Mouse (Mus musculus) hindbrain, embryonic 13.5 days (tissue): Measurements from ENCODE around the gene Pnpla8. TPM values are rescaled to one million over a fixed set of nuclear protein-coding genes. Genes with fewer than 3 reads are reported as not detected.
A peak's percentile ranks its signal among the peaks of the same experiment; 100 is the strongest.

ENCODE experiments used
- ATAC-seq: fragments of 200-750 bp; cut with Nextera tagmentation; 2 replicates; pipeline ENCODE4 v1.8.0; 2017; ENCODE audit warnings: moderate TSS enrichment; ENCODE audit not compliant: low FRiP score
- H3K27ac ChIP-seq: fragments of 300-500 bp; sonication (generic); 2 replicates; pipeline ENCODE4 v1.5.1; 2015; ENCODE audit warnings: inconsistent platforms, mild to moderate bottlenecking, moderate library complexity
- H3K27me3 ChIP-seq: fragments of 300-500 bp; sonication (generic); 2 replicates; pipeline ENCODE4 v1.6.1; 2015; ENCODE audit warnings: mild to moderate bottlenecking, inconsistent platforms
- H3K36me3 ChIP-seq: fragments of 300-500 bp; sonication (generic); 2 replicates; pipeline ENCODE4 v1.6.1; 2015; ENCODE audit warnings: mild to moderate bottlenecking, inconsistent platforms
- H3K4me1 ChIP-seq: fragments of 300-500 bp; sonication (generic); replicated peaks from 2 replicates; pipeline ENCODE4 v1.6.1; 2015; ENCODE audit warnings: inconsistent platforms
- H3K4me2 ChIP-seq: fragments of 300-500 bp; sonication (generic); 2 replicates; pipeline ENCODE4 v1.6.1; 2015; ENCODE audit warnings: inconsistent platforms, mild to moderate bottlenecking, moderate library complexity
- H3K4me3 ChIP-seq: fragments of 300-500 bp; sonication (generic); 2 replicates; pipeline ENCODE4 v1.5.1; 2015; ENCODE audit warnings: mild to moderate bottlenecking, inconsistent platforms
- H3K9ac ChIP-seq: fragments of 300-500 bp; sonication (generic); 2 replicates; pipeline ENCODE4 v1.6.1; 2015; ENCODE audit warnings: mild to moderate bottlenecking, inconsistent platforms
- H3K9me3 ChIP-seq: fragments of 300-500 bp; sonication (generic); 2 replicates; pipeline ENCODE4 v1.6.1; 2016; ENCODE audit warnings: inconsistent platforms
- WGBS: fragments of 180-500 bp; shearing (Covaris S2); methylation state at CpG from one replicate; pipeline ENCODE4 v1.1.7; 2015; 5-methylcytosine and 5-hydroxymethylcytosine counted together
- polyA plus RNA-seq: library from polyadenylated mRNA; unstranded; fragments of >200 nt; fragmentation: Nextera tagmentation; extraction: Ambion mirVana; gene quantifications from 2 replicates; pipeline ENCODE4 v1.2.1, GENCODE M21; 2015

The Pnpla8 gene
- polyA plus RNA-seq, 1 experiment from 2014 or later: 137 TPM

DNA sequence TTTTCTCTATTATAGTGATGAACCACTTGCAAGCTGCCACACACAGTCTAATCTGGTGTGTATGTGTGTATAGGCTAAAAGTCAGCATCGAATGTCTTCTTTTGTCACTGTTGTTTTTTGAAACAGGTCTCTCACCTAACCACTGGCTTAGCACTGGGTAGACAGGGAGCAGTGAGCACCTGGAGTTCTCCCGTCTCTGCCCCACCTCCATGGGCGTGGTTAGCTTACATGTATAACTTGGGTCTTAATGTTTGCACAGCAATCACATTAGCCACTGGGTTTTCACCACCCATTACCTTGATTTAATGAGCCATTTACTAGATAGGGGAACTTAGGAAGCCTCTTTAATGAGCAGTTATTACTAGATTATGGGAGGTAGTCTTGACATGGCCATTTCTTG lies 60.4 kb downstream of the Pnpla8 start:
- no peaks in the 10 kb centered on the region for H3K9me3 ChIP-seq
- H3K4me3 ChIP-seq: no peak overlapping the region
- H3K27me3 ChIP-seq: no peaks in the 10 kb centered on the region
- H3K4me1 ChIP-seq: no peaks in the 10 kb centered on the region
- peaks cover 13% of the 10 kb centered on the region for H3K36me3 ChIP-seq
- ATAC-seq: no peak
- H3K27ac ChIP-seq: no peak overlapping the region
- WGBS: 90% methylated on average over 3 of the region's 3 CpGs
- no peak overlapping the region for H3K4me2 ChIP-seq
- H3K9ac ChIP-seq: no peak overlapping the region

DNA sequence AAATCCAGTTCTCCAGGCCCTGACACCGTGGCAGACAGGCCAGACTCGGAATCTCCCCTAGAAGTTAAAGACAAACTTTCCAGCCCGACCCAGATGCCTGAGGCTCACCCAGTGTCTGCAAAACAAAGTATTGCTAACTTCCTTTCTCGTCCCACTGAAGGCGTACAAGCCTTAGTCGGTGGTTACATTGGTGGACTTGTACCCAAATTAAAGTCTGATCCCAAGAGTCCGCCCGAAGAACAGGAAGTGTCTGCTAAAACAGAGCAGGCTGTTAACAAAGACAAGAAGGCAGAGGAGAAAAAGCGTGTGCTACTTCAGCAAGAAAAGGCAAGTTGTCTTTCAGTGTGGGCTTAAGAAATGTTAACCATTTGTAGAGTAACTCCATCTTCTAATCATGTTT lies 62.2 kb downstream of the Pnpla8 start:
- Histone ChIP-seq H3K4me1 (no peaks in the 10 kb centered on the region), H3K9me3 (no peaks in the 10 kb centered on the region), H3K36me3 (peaks cover 19% of the 10 kb centered on the region), H3K27ac (no peak overlapping the region), H3K4me2 (no peak overlapping the region), H3K9ac (no peak overlapping the region), H3K4me3 (no peak overlapping the region), H3K27me3 (no peaks in the 10 kb centered on the region)
- 80% methylated on average over 9 of the region's 9 CpGs for WGBS
- no peak for ATAC-seq

DNA sequence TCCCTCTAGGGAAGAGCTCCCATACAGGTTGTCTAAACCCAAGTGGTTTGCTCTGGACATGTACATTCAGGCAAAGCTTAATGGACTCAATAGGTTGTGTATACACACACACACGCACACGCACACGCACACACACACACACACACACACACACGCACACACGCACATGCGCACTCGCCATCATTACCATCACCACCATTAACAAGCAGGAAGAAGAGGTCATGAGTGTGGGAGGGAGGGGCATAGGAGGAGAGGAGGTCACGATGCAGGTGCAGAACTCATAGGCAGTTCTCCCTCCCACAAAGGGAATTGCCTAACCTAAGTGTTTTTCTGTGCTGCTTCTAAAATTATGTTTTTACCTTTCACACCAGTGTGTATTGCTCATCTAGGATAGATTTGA lies 65.8 kb downstream of the Pnpla8 start:
- H3K4me1 ChIP-seq: no peaks in the 10 kb centered on the region
- WGBS: 95% methylated on average over 8 of the region's 8 CpGs
- no peaks in the 10 kb centered on the region for H3K27me3 ChIP-seq
- H3K36me3 ChIP-seq: peaks cover 33% of the 10 kb centered on the region
- no peak overlapping the region for H3K27ac ChIP-seq
- no peak for ATAC-seq
- H3K4me3 ChIP-seq: no peak overlapping the region
- H3K9ac ChIP-seq: no peak overlapping the region
- no peak overlapping the region for H3K4me2 ChIP-seq
- no peaks in the 10 kb centered on the region for H3K9me3 ChIP-seq

DNA sequence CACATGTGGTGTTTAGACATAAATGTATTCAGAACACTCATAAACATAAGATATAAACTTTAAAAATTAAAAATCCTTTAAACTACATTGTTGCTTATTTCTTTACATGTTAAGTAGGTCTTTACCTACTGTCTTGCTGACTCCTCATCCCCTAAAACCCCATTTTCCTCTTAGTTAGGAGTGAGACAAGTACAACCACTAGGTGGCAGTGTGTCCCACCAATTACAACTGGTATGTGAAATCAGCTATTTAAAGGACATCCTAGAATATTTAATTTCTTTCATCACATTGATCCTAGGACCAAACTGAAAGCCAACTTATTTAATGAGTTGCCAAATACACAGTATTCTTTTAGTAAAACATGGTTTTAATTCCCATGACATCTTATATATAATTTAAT lies 71.1 kb downstream of the Pnpla8 start:
- ATAC-seq: no peak
- peaks cover 25% of the 10 kb centered on the region for H3K36me3 ChIP-seq

DNA sequence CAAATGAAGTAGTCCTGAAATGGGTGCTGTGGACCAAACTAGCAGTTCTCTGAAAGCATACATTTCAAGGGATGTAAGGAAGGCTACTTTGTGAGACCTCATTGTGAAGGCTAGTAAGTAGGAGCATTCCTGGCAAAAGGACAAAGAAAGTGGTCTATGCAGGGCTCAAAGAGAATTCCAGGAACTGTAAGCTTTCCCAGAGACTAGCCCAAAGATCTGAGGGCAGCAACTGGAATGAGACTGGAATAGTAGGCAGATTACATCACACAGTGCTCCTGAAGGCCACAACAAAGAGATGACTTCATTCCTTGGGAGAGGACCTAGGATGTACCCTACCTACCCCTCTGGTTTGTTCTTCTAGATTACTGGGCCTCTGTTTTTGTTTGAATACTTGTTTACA lies 79.6 kb downstream of the Pnpla8 start:
- H3K4me3 ChIP-seq: no peak overlapping the region
- H3K27me3 ChIP-seq: no peaks in the 10 kb centered on the region
- H3K27ac ChIP-seq: no peak overlapping the region
- peaks cover 47% of the 10 kb centered on the region for H3K36me3 ChIP-seq
- ATAC-seq: no peak
- no peak overlapping the region for H3K4me2 ChIP-seq
- H3K9ac ChIP-seq: no peak overlapping the region
- H3K9me3 ChIP-seq: no peaks in the 10 kb centered on the region
- no peaks in the 10 kb centered on the region for H3K4me1 ChIP-seq

More for the DNA sequence above, 71.1 kb downstream of the Pnpla8 start:
- Histone ChIP-seq H3K9ac (no peak overlapping the region), H3K9me3 (no peaks in the 10 kb centered on the region), H3K4me3 (no peak overlapping the region), H3K4me1 (no peaks in the 10 kb centered on the region), H3K27me3 (no peaks in the 10 kb centered on the region), H3K4me2 (no peak overlapping the region), H3K27ac (no peak overlapping the region)

DNA sequence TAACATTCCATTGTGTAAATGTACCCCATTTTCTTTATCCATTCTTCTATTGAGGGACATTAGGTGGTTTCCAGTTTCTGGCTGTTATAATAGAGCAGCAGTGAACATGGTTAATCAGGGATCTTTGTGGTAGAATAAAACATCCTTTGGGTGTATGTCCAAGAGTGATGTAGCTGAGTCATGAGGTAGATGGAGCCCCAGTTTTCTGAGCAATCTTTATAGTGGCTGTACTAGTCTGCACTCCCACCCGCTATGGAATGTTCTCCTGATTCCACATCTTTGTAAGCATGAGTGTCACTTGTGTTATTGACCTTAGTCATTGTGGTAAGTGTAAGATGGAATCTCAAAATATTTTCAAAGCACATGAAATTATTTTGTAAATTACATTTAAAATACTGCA lies 82.8 kb downstream of the Pnpla8 start:
- ATAC-seq: no peak
- 95% methylated on average over 1 of the region's 1 CpGs for WGBS
- no peak overlapping the region for H3K4me2 ChIP-seq
- H3K36me3 ChIP-seq: peaks cover 55% of the 10 kb centered on the region
- H3K27me3 ChIP-seq: no peaks in the 10 kb centered on the region
- H3K4me3 ChIP-seq: no peak overlapping the region
- no peak overlapping the region for H3K9ac ChIP-seq
- no peak overlapping the region for H3K27ac ChIP-seq
- H3K9me3 ChIP-seq: no peaks in the 10 kb centered on the region
- H3K4me1 ChIP-seq: no peaks in the 10 kb centered on the region

DNA sequence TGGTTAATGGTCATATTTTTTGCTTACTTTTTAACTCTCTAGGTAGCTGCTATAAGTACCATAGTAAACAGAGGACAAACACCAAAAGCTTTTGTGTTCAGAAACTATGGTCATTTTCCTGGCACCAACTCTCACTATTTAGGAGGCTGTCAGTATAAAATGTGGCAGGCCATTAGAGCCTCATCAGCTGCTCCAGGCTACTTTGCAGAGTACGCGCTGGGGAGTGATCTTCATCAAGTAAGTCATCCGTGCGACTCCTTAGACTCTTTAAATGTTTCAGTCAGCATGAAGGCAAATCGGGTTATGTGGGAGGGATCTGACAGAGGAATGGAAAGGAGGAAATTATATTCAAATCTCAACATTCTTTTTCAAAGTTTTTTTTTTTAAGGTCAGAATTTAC lies 83.7 kb downstream of the Pnpla8 start:
- Histone ChIP-seq H3K4me3 (no peak overlapping the region), H3K27ac (no peak overlapping the region), H3K4me1 (no peaks in the 10 kb centered on the region), H3K9me3 (no peaks in the 10 kb centered on the region), H3K4me2 (no peak overlapping the region), H3K36me3 (peaks cover 56% of the 10 kb centered on the region), H3K9ac (no peak overlapping the region), H3K27me3 (no peaks in the 10 kb centered on the region)
- ATAC-seq: no peak
- 57% methylated on average over 5 of the region's 5 CpGs for WGBS

DNA sequence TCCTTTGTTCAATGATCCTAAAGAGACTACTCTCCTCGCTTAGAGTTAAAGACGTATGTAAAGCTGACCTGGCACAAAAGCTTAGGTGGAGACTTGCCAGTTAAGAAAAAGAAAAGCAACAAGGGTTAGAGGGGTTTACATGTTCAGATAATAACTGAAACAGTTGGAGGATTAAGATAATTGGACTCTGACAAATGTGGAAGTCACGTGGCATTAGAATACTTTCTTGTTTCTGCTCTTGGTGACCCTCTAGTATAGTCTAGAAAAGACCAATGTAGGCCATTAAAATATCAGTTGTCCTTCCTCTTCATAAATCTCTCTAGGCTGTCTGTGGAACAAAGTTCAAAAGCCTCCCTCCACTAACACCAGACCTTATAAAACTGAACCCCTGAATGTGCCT lies 87.1 kb downstream of the Pnpla8 start:
- 96% methylated on average over 3 of the region's 3 CpGs for WGBS
- ATAC-seq: no peak

DNA sequence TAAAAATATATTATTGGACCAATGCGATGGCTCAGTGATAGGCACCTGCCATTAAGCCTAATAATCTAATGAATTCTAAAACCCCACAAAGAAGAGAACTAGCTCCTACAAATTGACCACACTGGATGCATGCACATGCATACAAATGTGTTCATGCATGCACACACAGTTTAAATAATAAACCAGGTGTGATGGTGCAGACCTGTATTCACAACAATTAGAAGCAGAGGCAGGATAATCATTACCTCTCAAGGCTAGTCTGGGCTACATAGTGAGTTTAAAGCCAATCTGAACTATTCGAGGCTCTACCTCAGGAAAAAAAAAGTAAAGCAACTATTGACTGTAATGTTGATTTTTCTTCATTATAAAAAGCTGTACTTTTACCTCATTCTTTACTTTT lies 94.0 kb downstream of the Pnpla8 start:
- H3K9ac ChIP-seq: no peak overlapping the region
- H3K4me3 ChIP-seq: no peak overlapping the region
- ATAC-seq: no peak
- no peaks in the 10 kb centered on the region for H3K9me3 ChIP-seq
- no peaks in the 10 kb centered on the region for H3K4me1 ChIP-seq
- WGBS: 97% methylated on average over 2 of the region's 2 CpGs
- H3K4me2 ChIP-seq: no peak overlapping the region
- H3K36me3 ChIP-seq: peaks cover 13% of the 10 kb centered on the region
- no peaks in the 10 kb centered on the region for H3K27me3 ChIP-seq
- no peak overlapping the region for H3K27ac ChIP-seq

More for the DNA sequence above, 87.1 kb downstream of the Pnpla8 start:
- Histone ChIP-seq H3K36me3 (peaks cover 32% of the 10 kb centered on the region), H3K4me3 (no peak overlapping the region), H3K4me1 (no peaks in the 10 kb centered on the region), H3K27ac (no peak overlapping the region), H3K4me2 (no peak overlapping the region), H3K9ac (no peak overlapping the region), H3K9me3 (no peaks in the 10 kb centered on the region), H3K27me3 (no peaks in the 10 kb centered on the region)

DNA sequence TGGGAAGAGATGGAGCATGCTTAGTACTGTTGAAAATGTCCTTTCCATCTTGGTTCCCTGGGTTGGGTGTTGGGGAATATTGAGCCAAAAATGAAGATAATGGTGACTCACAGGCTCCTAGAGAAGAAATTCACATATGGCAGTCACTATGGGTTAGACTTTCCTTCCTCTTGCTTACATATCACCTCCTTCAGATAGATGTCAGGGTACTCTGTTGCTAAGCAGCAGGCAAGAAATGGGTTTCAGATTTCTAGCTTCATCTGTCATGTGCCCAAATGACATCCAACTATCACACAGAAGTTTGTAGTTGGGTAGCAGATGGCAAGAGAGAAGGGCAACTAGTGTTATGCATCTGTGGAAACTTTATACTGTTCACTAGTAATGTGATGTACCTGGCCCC lies 103.9 kb downstream of the Pnpla8 start:
- no peak for ATAC-seq
- peaks cover 3% of the 10 kb centered on the region; the same call in 1 of the 2 replicates for H3K4me1 ChIP-seq
- no peak overlapping the region for H3K4me3 ChIP-seq
- H3K27me3 ChIP-seq: no peaks in the 10 kb centered on the region
- no peaks in the 10 kb centered on the region for H3K9me3 ChIP-seq
- H3K27ac ChIP-seq: no peak overlapping the region
- no peak overlapping the region for H3K9ac ChIP-seq
- peaks cover 3% of the 10 kb centered on the region; the same call in 1 of the 2 replicates for H3K36me3 ChIP-seq
- no peak overlapping the region for H3K4me2 ChIP-seq

DNA sequence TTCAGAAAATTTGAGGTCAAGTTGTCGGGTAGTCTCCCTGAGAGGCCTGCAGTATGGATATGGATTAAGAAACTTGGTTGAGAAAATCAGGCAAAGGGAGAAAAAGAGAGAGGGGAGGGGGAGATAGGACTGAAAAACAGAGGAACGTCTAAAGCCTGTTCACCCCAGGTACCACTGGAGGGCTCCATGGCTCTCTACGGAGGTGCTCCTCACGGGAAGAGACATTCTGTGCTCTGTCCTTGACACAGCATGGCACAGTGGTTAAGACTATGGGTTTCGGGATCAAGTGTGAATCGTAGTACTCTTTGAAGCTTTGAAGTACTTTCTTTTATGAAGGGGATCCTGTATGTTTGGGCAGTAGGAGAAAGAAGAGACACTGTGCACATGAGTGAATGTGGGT lies 106.3 kb downstream of the Pnpla8 start:
- Histone ChIP-seq H3K4me3 (no peak overlapping the region), H3K27ac (no peak overlapping the region), H3K4me2 (no peak overlapping the region), H3K9ac (no peak overlapping the region), H3K4me1 (peaks cover 25% of the 10 kb centered on the region), H3K36me3 (peaks cover 3% of the 10 kb centered on the region; the same call in 1 of the 2 replicates), H3K9me3 (no peaks in the 10 kb centered on the region), H3K27me3 (no peaks in the 10 kb centered on the region)
- 37% methylated on average over 6 of the region's 6 CpGs for WGBS
- ATAC-seq: no peak

DNA sequence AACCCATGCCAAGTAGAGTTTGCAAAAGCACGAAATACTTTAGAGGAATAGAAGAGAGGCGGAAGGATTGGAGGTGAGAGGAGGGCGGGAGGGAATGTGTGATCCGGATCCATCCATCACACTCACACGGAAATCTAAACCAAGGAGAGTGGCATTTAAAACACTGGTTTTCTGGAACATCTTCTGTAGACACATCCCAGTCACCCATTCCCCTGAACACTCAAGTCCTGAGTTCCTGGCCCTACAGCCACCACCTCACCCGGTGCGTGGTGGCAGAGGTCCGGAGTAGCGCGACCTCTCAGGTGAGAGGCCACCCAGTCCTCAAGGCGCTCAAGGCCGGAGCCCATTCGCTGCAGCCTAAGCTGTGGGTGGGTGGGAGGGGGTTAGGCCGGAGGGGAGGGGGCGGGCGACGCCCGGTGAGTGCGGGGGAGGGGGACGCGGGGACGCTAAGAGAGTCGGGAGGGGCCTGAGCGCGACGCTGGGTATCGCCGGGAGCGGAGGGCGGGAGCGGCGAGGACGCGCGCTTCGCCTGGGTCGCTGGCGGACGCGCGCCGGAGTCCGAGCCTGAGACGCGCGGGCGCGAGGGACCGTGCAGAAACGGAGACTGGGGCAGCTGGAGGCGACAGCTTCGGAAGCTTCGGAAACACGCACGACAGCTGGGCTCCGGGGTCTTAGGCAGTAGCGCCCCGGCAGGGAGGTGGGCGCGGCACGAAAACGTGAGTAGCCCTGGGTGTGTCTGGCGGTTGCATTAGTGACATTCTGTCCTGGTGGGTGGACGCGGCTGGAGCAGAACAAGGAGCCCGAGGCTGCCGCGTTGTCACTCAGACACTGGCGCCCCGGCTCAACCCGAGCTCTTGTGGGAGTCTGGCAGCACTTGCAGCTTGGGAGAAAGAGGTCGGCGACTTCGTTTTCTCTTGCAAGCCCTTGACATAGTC lies 107.5 kb downstream of the Pnpla8 start, which contains the start of gene Nrcam:
TSS of gene Nrcam (plus strand) at position 505 of the 935 bp plus-strand sequence.
- ATAC-seq: peak; percentile 78
- Histone ChIP-seq H3K9me3 (no peaks in the 10 kb centered on the region), H3K4me3 (peak within 1 kb of the TSS; percentile 82), H3K4me1 (peaks cover 34% of the 10 kb centered on the region), H3K27me3 (no peaks in the 10 kb centered on the region), H3K4me2 (peak within 1 kb of the TSS; percentile 70), H3K9ac (peak within 1 kb of the TSS; percentile 91), H3K36me3 (no peaks in the 10 kb centered on the region), H3K27ac (peak within 1 kb of the TSS; percentile 97)
- WGBS: 2% methylated on average over 70 of the region's 74 CpGs
